Mouse (Mus musculus) CH12.LX (cell line): ENCODE measurements around the gene Grid1.

Experiments
- MAX ChIP-seq: IDR thresholded peaks from 2 replicates; pipeline ENCODE4 v1.6.1; 2011; ENCODE audit warnings: low read length, improper control_type of control experiment
- POLR2A ChIP-seq: IDR thresholded peaks from 2 replicates; pipeline ENCODE4 v1.6.1; 2011; ENCODE audit warnings: low read depth, mild to moderate bottlenecking, improper control_type of control experiment, low read length
- POLR2AphosphoS2 ChIP-seq: IDR thresholded peaks from 2 replicates; pipeline ENCODE4 v1.6.1; 2011; ENCODE audit warnings: low read depth, low read length, improper control_type of control experiment
- RCOR1 ChIP-seq: conservative IDR thresholded peaks from 2 replicates; pipeline ENCODE4 v1.6.1; 2012; ENCODE audit warnings: low read depth, mild to moderate bottlenecking, inconsistent platforms, low read length, improper control_type of control experiment
- ZC3H11A ChIP-seq: IDR thresholded peaks from 2 replicates; pipeline ENCODE4 v1.6.1; 2012; ENCODE audit warnings: low read depth, mild to moderate bottlenecking, inconsistent platforms, low read length, improper control_type of control experiment

- TF ChIP-seq RCOR1, result no peak
- no peak for TF ChIP-seq POLR2AphosphoS2
- no peak for TF ChIP-seq ZC3H11A
- TF ChIP-seq POLR2A, result no peak
- TF ChIP-seq MAX, result no peak
These were observed 1.4 kb upstream of the Grid1 start for GRCm38 (mm10) chr14:34818387-34818980.
